Mouse (Mus musculus): ENCODE results near the gene Marcksl1. TPM values are rescaled to one million over a fixed set of nuclear protein-coding genes. Genes with fewer than 3 reads are reported as not detected.

The Marcksl1 gene
- polyA plus RNA-seq (2012; rRNA removed), result 33.7 and 37.5 TPM in 2 replicates

GRCm38 (mm10) chr4:129513086-129513767 lies at the start of gene Marcksl1:
Gene Marcksl1, plus strand, starts transcription at chr4:129513581.

DNA sequence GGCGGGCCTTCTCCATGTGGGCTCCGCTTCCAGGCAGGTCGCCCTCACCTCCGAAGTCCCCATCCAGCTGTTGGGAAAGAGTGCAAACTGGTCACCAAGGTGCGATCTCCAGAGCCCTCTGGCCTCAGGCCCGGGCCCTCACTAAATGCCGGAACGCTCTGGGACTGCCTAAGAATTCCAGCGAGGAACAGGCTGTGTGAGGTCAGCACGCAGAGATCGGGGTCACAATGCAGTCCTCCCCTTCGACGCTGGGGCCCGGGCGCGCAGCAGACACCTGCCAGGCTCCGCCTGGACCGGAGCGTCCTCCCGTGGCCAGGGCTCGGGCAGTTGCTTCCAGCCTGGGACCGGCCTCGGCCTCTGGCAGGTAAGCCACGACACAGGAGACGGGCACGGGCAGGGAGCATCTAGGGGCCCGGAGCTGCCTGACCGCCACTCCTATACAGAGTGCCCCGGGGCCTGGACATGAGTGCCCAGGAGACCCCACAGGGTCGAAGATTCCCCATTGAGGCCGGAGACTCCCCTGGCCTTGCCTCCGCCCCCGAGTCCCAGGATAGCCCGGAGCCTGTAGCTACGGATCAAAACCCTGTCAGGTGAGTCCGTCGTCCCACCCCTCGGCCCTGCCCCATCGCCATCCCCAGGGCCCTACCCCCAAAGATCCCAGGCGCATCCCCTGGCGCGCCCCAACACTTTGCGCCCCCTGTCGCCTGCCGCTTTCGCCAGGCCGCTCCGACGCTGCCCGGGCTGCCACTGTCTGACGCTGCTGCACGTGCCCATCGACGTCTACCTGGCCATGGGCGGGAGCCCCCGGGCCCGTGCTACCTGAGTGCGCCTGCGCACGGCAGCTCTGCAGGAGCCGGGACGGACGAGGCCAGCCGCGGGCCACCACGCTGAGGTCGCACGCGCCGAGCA lies 22.2 kb upstream of the Marcksl1 start, which contains the start of the genes Tssk3 and Fam229a:
Gene Tssk3 (minus strand): TSS at position 51 of the 909 bp plus-strand sequence.
Gene Fam229a (plus strand): TSS at position 219 of the 909 bp plus-strand sequence.

GRCm38 (mm10) chr4:129542592-129543141 lies 29.3 kb downstream of the Marcksl1 start, which contains the start of gene Hdac1:
Gene Hdac1, minus strand, starts transcription at chr4:129542713.

Other genes starting within 250 kb of the Marcksl1 start
- gene Sync, start 226.0 kb upstream of the Marcksl1 start, polyA plus RNA-seq (2012; rRNA removed), result 0.03 and 0.11 TPM in 2 replicates
- gene Rbbp4, start 178.2 kb upstream of the Marcksl1 start, polyA plus RNA-seq (2012; rRNA removed), result 57.7 and 70.3 TPM in 2 replicates
- gene Zbtb8os, start 177.9 kb upstream of the Marcksl1 start, polyA plus RNA-seq (2012; rRNA removed), result 27.2 and 29.5 TPM in 2 replicates
- 1.9 and 2.2 TPM in 2 replicates for gene Zbtb8a, start 135.5 kb upstream of the Marcksl1 start, polyA plus RNA-seq (2012; rRNA removed)
- gene Zbtb8b, start 72.7 kb upstream of the Marcksl1 start, polyA plus RNA-seq (2012; rRNA removed), result 0.31 and 0.50 TPM in 2 replicates
- gene Bsdc1, start 52.0 kb upstream of the Marcksl1 start, polyA plus RNA-seq (2012; rRNA removed), result 26.5 and 36.7 TPM in 2 replicates
- gene Tssk3, start 22.6 kb upstream of the Marcksl1 start, polyA plus RNA-seq (2012; rRNA removed), result not detected in 2 replicates
- 0.12 and 0.44 TPM in 2 replicates for gene Fam229a, start 22.4 kb upstream of the Marcksl1 start, polyA plus RNA-seq (2012; rRNA removed)
- 75.0 and 86.9 TPM in 2 replicates for gene Hdac1, start 29.1 kb downstream of the Marcksl1 start, polyA plus RNA-seq (2012; rRNA removed)
- 3.2 and 3.7 TPM in 2 replicates for gene Lck, start 60.1 kb downstream of the Marcksl1 start, polyA plus RNA-seq (2012; rRNA removed)
- 6.9 and 7.3 TPM in 2 replicates for gene Fam167b, start 65.0 kb downstream of the Marcksl1 start, polyA plus RNA-seq (2012; rRNA removed)
- gene Eif3i, start 87.1 kb downstream of the Marcksl1 start, polyA plus RNA-seq (2012; rRNA removed), result 202 and 237 TPM in 2 replicates
- 78.8 and 89.5 TPM in 2 replicates for gene Tmem234, start 87.1 kb downstream of the Marcksl1 start, polyA plus RNA-seq (2012; rRNA removed)
- 0.07 and 0.20 TPM in 2 replicates for gene Dcdc2b, start 100.7 kb downstream of the Marcksl1 start, polyA plus RNA-seq (2012; rRNA removed)
- 8.3 and 8.4 TPM in 2 replicates for gene Iqcc, start 105.5 kb downstream of the Marcksl1 start, polyA plus RNA-seq (2012; rRNA removed)
- gene Ccdc28b, start 110.4 kb downstream of the Marcksl1 start, polyA plus RNA-seq (2012; rRNA removed), result 12.6 and 13.1 TPM in 2 replicates
- gene Txlna, start 127.5 kb downstream of the Marcksl1 start, polyA plus RNA-seq (2012; rRNA removed), result 15.6 and 18.5 TPM in 2 replicates
- gene Kpna6, start 159.2 kb downstream of the Marcksl1 start, polyA plus RNA-seq (2012; rRNA removed), result 9.8 and 11.6 TPM in 2 replicates
- 7.4 and 8.6 TPM in 2 replicates for gene Tmem39b, start 183.3 kb downstream of the Marcksl1 start, polyA plus RNA-seq (2012; rRNA removed)
- gene Khdrbs1, start 228.7 kb downstream of the Marcksl1 start, polyA plus RNA-seq (2012; rRNA removed), result 13.9 and 19.8 TPM in 2 replicates